Mouse (Mus musculus) limb, embryonic 11.5 days (tissue): ENCODE measurements around the gene Sec11a. TPM values are rescaled to one million over a fixed set of nuclear protein-coding genes. Genes with fewer than 3 reads are reported as not detected.

Source experiments
- ATAC-seq: fragments of 200-750 bp; cut with Nextera tagmentation; 2 replicates; pipeline ENCODE4 v1.8.0; 2017; ENCODE audit warnings: low read depth; ENCODE audit not compliant: insufficient number of reproducible peaks, low FRiP score, low TSS enrichment
- DNase-seq: peaks from one replicate; pipeline ENCODE4 v3.0.0-alpha.2; 2015; ENCODE audit warnings: low spot score
- H3K27ac ChIP-seq: fragments of 300-500 bp; sonication (generic); replicated peaks from 2 replicates; pipeline ENCODE4 v1.5.1; 2014; ENCODE audit warnings: low read depth, mild to moderate bottlenecking, low read length
- H3K27me3 ChIP-seq: fragments of 300-500 bp; sonication (generic); 2 replicates; pipeline ENCODE4 v1.6.1; 2014; ENCODE audit warnings: mild to moderate bottlenecking, low read length, mixed read lengths; ENCODE audit not compliant: control insufficient read depth, insufficient read depth
- H3K36me3 ChIP-seq: fragments of 300-500 bp; sonication (generic); 2 replicates; pipeline ENCODE4 v1.6.1; 2014; ENCODE audit warnings: mild to moderate bottlenecking, low read length, moderate library complexity, mixed read lengths; ENCODE audit not compliant: control insufficient read depth, insufficient read depth
- H3K4me1 ChIP-seq: fragments of 300-500 bp; sonication (generic); 2 replicates; pipeline ENCODE4 v1.6.1; 2014; ENCODE audit warnings: low read length, mixed read lengths; ENCODE audit not compliant: control insufficient read depth, insufficient read depth
- H3K4me2 ChIP-seq: fragments of 300-500 bp; sonication (generic); 2 replicates; pipeline ENCODE4 v1.6.1; 2014; ENCODE audit warnings: low read depth, mild to moderate bottlenecking, moderate library complexity; ENCODE audit not compliant: severe bottlenecking
- H3K4me3 ChIP-seq: fragments of 300-500 bp; sonication (generic); 2 replicates; pipeline ENCODE4 v1.5.1; 2014; ENCODE audit warnings: low read depth, low read length
- H3K9ac ChIP-seq: fragments of 300-500 bp; sonication (generic); 2 replicates; pipeline ENCODE4 v1.6.1; 2014; ENCODE audit warnings: mild to moderate bottlenecking, low read length
- H3K9me3 ChIP-seq: fragments of 300-500 bp; sonication (generic); 2 replicates; pipeline ENCODE4 v1.6.1; 2016; ENCODE audit warnings: low read length; ENCODE audit not compliant: control insufficient read depth
- WGBS: fragments of 180-500 bp; shearing (Covaris S2); extraction: QIAGEN DNeasy Blood & Tissue Kit; methylation state at CpG from one replicate; pipeline ENCODE4 v1.1.7; 2014; 5-methylcytosine and 5-hydroxymethylcytosine counted together
- polyA plus RNA-seq: library from polyadenylated mRNA; unstranded; fragments of >200 nt; fragmentation: Nextera tagmentation; extraction: Ambion mirVana; gene quantifications from 2 replicates; pipeline ENCODE4 v1.2.1, GENCODE M21; 2014

The Sec11a gene
- polyA plus RNA-seq, 1 experiment from 2014 or later: 191 TPM

GRCm38 (mm10) chr7:80897721-80898120 lies 49.9 kb downstream of the Sec11a start:
- Histone ChIP-seq H3K27ac (no peak overlapping the region), H3K4me1 (no peaks in the 10 kb centered on the region), H3K4me2 (no peak overlapping the region), H3K9ac (no peak overlapping the region), H3K4me3 (no peak overlapping the region), H3K9me3 (no peaks in the 10 kb centered on the region), H3K36me3 (peaks cover 20% of the 10 kb centered on the region), H3K27me3 (no peaks in the 10 kb centered on the region)
- 91% methylated on average over 4 of the region's 4 CpGs for WGBS
- ATAC-seq (no peak), DNase-seq (no peak)

- ATAC-seq (no peak), DNase-seq (no peak)
- Histone ChIP-seq H3K9me3 (no peaks in the 10 kb centered on the region), H3K9ac (no peak overlapping the region), H3K4me2 (no peak overlapping the region), H3K36me3 (peaks cover 24% of the 10 kb centered on the region), H3K27me3 (no peaks in the 10 kb centered on the region), H3K27ac (no peak overlapping the region), H3K4me1 (no peaks in the 10 kb centered on the region), H3K4me3 (no peak overlapping the region)
- WGBS: 88% methylated on average over 7 of the region's 7 CpGs
Observed at GRCm38 (mm10) chr7:80897134-80897533, 50.4 kb downstream of the Sec11a start.

GRCm38 (mm10) chr7:80894815-80895519 lies 52.6 kb downstream of the Sec11a start:
- H3K27ac ChIP-seq: no peak overlapping the region
- H3K4me3 ChIP-seq: no peak overlapping the region
- H3K9me3 ChIP-seq: no peaks in the 10 kb centered on the region
- WGBS: 97% methylated on average over 14 of the region's 14 CpGs
- no peak for ATAC-seq
- no peak overlapping the region for H3K4me2 ChIP-seq
- peaks cover 26% of the 10 kb centered on the region for H3K36me3 ChIP-seq
- no peaks in the 10 kb centered on the region for H3K4me1 ChIP-seq
- H3K27me3 ChIP-seq: no peaks in the 10 kb centered on the region
- H3K9ac ChIP-seq: no peak overlapping the region
- no peak for DNase-seq

- Histone ChIP-seq H3K4me3 (no peak overlapping the region), H3K9me3 (no peaks in the 10 kb centered on the region), H3K4me2 (no peak overlapping the region), H3K36me3 (peaks cover 26% of the 10 kb centered on the region), H3K27ac (no peak overlapping the region), H3K4me1 (0 out of 2 replicates have a peak, but pooled peaks cover 4% of the 10 kb centered on the region), H3K9ac (no peak overlapping the region), H3K27me3 (no peaks in the 10 kb centered on the region)
- WGBS: 87% methylated on average over 7 of the region's 7 CpGs
- DNase-seq: no peak
- no peak for ATAC-seq
Observed at GRCm38 (mm10) chr7:80894196-80894595, 53.4 kb downstream of the Sec11a start.

- ATAC-seq (no peak), DNase-seq (no peak)
- H3K4me3 ChIP-seq: no peak overlapping the region
- H3K4me2 ChIP-seq: no peak overlapping the region
- no peaks in the 10 kb centered on the region for H3K27me3 ChIP-seq
- H3K4me1 ChIP-seq: 0 out of 2 replicates have a peak, but pooled peaks cover 4% of the 10 kb centered on the region
- 84% methylated on average over 6 of the region's 6 CpGs for WGBS
- H3K9ac ChIP-seq: no peak overlapping the region
- no peaks in the 10 kb centered on the region for H3K9me3 ChIP-seq
- H3K27ac ChIP-seq: no peak overlapping the region
- peaks cover 26% of the 10 kb centered on the region for H3K36me3 ChIP-seq
Observed at GRCm38 (mm10) chr7:80893753-80894129, 53.8 kb downstream of the Sec11a start.

GRCm38 (mm10) chr7:80893086-80893752 lies 54.4 kb downstream of the Sec11a start:
- peaks cover 25% of the 10 kb centered on the region for H3K36me3 ChIP-seq
- no peaks in the 10 kb centered on the region for H3K27me3 ChIP-seq
- WGBS: 96% methylated on average over 15 of the region's 15 CpGs

GRCm38 (mm10) chr7:80889841-80890241 lies 57.7 kb downstream of the Sec11a start:
- ATAC-seq: no peak
- WGBS: 86% methylated on average over 13 of the region's 13 CpGs
- DNase-seq: no peak
- H3K27me3 ChIP-seq: no peaks in the 10 kb centered on the region
- 0 out of 2 replicates have a peak, but pooled peaks cover 4% of the 10 kb centered on the region for H3K4me1 ChIP-seq
- no peak overlapping the region for H3K4me2 ChIP-seq
- peak overlapping the region; percentile 59; the same call in 1 of the 2 replicates for H3K27ac ChIP-seq
- no peak overlapping the region for H3K4me3 ChIP-seq
- peaks cover 17% of the 10 kb centered on the region for H3K36me3 ChIP-seq
- peak overlapping the region; percentile 37; the same call in 1 of the 2 replicates for H3K9ac ChIP-seq
- no peaks in the 10 kb centered on the region for H3K9me3 ChIP-seq

More at GRCm38 (mm10) chr7:80893086-80893752, 54.4 kb downstream of the Sec11a start:
- H3K4me2 ChIP-seq: no peak overlapping the region
- H3K9me3 ChIP-seq: no peaks in the 10 kb centered on the region
- no peak for DNase-seq
- H3K4me3 ChIP-seq: no peak overlapping the region
- 0 out of 2 replicates have a peak, but pooled peaks cover 4% of the 10 kb centered on the region for H3K4me1 ChIP-seq
- no peak overlapping the region for H3K9ac ChIP-seq
- no peak overlapping the region for H3K27ac ChIP-seq
- no peak for ATAC-seq

GRCm38 (mm10) chr7:80889021-80889511 lies 58.5 kb downstream of the Sec11a start:
- Histone ChIP-seq H3K4me3 (no peak overlapping the region), H3K27ac (peak overlapping the region; percentile 59; the same call in 1 of the 2 replicates), H3K27me3 (no peaks in the 10 kb centered on the region), H3K36me3 (peaks cover 16% of the 10 kb centered on the region), H3K9ac (peak overlapping the region; percentile 37; the same call in 1 of the 2 replicates), H3K4me1 (0 out of 2 replicates have a peak, but pooled peaks cover 4% of the 10 kb centered on the region), H3K9me3 (no peaks in the 10 kb centered on the region), H3K4me2 (no peak overlapping the region; the same call in 1 of the 2 replicates)
- 45% methylated on average over 9 of the region's 9 CpGs for WGBS
- ATAC-seq (peak; percentile 88), DNase-seq (peak; percentile 86)
